Mouse (Mus musculus): ENCODE measurements at regions not wholly inside any gene's neighbourhood (a gene's known extent, or its start where the extent isn't known, plus 50 kb on each side); places are given as distances from the start of the nearest gene placed in this dataset.

DNA sequence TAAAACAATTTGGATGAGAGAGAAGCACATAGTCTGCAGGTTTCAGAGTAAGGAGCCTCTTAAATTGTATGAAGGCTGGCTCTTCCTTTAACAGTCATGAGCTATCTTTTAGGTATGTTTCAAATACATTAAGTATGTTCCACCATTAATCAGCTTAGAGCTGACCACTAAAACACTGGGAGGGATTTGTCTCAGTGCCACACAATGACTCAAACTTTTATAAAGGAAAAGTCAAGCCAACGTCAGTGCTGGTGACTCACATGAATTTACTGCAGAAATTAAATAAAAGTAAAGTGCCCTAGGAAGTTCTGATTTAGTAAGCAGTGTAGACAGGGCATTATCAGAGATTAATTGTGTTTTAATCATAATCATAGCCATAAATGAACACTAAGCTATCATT is 118.6 kb upstream of the Nrp1 start:
- Histone ChIP-seq H3K36me3 (replicated peaks; ENCODE audit: control insufficient read depth, insufficient read depth, low read depth, low read length) (no peaks in the 10 kb centered on the region), H3K27me3 (ENCODE audit: control insufficient read depth, insufficient read depth, low read length) (no peaks in the 10 kb centered on the region), H3K4me3 (ENCODE audit: low read depth, low read length) (no peak overlapping the region), H3K27ac (replicated peaks; ENCODE audit: low read depth, low read length) (no peak overlapping the region), H3K9ac (replicated peaks; ENCODE audit: low read length) (no peak overlapping the region), H3K9me3 (replicated peaks; ENCODE audit: control insufficient read depth, low read length) (no peaks in the 10 kb centered on the region), H3K4me2 (ENCODE audit: low read depth, low read length) (no peak overlapping the region), H3K4me1 (ENCODE audit: control insufficient read depth, insufficient read depth, low read length) (no peaks in the 10 kb centered on the region)
- ATAC-seq (replicated peaks; ENCODE audit: insufficient number of reproducible peaks, low FRiP score, low TSS enrichment, low read depth), result no peak
- DNase-seq (ENCODE audit: low spot score), result no peak
- 74% methylated on average over 1 of the region's 1 CpGs for WGBS

DNA sequence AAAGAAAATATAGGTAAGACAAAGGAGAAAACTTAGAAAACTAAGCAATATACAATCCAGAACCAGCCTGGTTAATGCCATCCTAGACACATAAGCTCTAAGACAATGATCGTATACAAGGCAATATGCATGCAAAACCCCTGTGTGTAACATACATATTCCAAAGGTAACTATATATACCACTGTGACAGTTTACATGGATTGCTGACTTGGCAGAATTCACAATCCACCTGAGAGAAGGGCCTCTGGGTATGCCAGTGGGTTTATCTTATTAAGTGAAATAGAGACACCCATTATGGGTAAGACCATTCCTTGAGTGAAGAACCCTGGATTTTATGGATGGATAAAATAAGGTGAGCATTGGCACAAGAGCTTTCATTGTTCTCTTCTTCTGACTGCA is 117.2 kb upstream of the Nrp1 start:
- WGBS, result 84% methylated on average over 1 of the region's 1 CpGs
- Histone ChIP-seq H3K4me2 (ENCODE audit: low read depth, low read length) (no peak overlapping the region), H3K4me3 (ENCODE audit: low read depth, low read length) (no peak overlapping the region), H3K27me3 (ENCODE audit: control insufficient read depth, insufficient read depth, low read length) (no peaks in the 10 kb centered on the region), H3K36me3 (replicated peaks; ENCODE audit: control insufficient read depth, insufficient read depth, low read depth, low read length) (no peaks in the 10 kb centered on the region), H3K27ac (replicated peaks; ENCODE audit: low read depth, low read length) (no peak overlapping the region), H3K9me3 (replicated peaks; ENCODE audit: control insufficient read depth, low read length) (no peaks in the 10 kb centered on the region), H3K9ac (replicated peaks; ENCODE audit: low read length) (no peak overlapping the region), H3K4me1 (ENCODE audit: control insufficient read depth, insufficient read depth, low read length) (no peaks in the 10 kb centered on the region)
- no peak for DNase-seq (ENCODE audit: low spot score)
- no peak for ATAC-seq (replicated peaks; ENCODE audit: insufficient number of reproducible peaks, low FRiP score, low TSS enrichment, low read depth)

DNA sequence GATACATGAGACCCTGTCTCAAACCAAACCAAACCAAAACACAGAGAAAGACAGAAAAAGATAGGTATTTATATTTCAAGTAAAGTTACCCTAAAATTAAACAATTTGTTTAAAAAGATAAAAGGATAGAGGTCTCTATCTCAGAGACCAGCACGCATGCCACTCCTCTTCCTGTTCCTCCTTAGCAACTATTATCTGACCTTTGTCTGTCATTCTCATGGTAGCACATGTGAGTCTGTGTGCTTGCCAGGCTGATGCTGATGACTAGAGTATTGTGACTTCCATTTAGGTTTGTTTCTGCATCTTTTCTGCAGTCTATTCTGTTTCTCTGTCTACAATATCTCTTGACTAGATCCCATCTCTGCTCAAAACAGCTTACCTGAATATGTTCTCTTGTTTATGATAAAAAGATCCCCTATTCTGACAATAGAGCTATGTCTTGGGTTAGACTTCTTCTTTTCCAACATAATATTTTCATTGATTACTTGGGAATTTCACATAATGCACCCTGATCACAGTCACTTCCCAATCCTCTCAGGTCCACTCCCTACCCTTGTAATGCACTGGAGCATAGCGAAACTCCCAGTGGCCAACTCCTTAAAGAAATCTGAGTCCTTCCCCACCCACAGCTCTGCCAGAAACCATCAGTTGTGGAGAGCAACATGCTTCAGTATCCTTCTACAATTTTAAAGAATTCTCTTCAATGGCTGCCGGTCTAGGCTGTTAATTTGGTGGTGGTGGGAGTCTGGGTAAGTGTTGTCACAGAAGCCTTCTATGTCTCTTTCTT is 115.7 kb upstream of the Nrp1 start:
- no peak for DNase-seq (ENCODE audit: low spot score)
- Histone ChIP-seq H3K9ac (replicated peaks; ENCODE audit: low read length) (no peak overlapping the region), H3K4me3 (ENCODE audit: low read depth, low read length) (no peak overlapping the region), H3K4me1 (ENCODE audit: control insufficient read depth, insufficient read depth, low read length) (no peaks in the 10 kb centered on the region), H3K27ac (replicated peaks; ENCODE audit: low read depth, low read length) (no peak overlapping the region), H3K36me3 (replicated peaks; ENCODE audit: control insufficient read depth, insufficient read depth, low read depth, low read length) (no peaks in the 10 kb centered on the region), H3K9me3 (replicated peaks; ENCODE audit: control insufficient read depth, low read length) (no peaks in the 10 kb centered on the region), H3K27me3 (ENCODE audit: control insufficient read depth, insufficient read depth, low read length) (no peaks in the 10 kb centered on the region), H3K4me2 (ENCODE audit: low read depth, low read length) (no peak overlapping the region)
- 89% methylated on average over 3 of the region's 3 CpGs for WGBS
- no peak for ATAC-seq (replicated peaks; ENCODE audit: insufficient number of reproducible peaks, low FRiP score, low TSS enrichment, low read depth)

DNA sequence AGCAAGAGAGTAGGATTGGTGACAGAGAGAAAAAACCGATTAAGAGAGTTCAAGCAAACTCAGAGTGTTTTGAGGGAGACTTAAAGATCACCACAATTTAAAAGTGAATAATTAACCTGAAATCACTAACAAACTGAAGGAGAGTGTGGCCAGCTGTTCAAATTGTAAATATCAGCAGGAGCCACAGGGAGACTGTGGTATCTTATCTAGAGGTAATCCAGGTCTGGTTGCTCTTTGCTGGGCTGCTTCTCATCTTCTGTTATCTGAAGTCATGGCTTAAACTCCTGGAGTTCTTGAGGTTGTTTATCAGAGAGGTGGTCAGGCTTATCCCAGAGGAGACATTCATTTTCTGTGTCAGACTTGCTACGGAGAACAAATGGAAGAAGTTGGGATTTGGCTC is 106.7 kb upstream of the Nrp1 start:
- Histone ChIP-seq H3K4me1 (ENCODE audit: control insufficient read depth, insufficient read depth, low read length) (no peaks in the 10 kb centered on the region), H3K27ac (replicated peaks; ENCODE audit: low read depth, low read length) (no peak overlapping the region), H3K4me3 (ENCODE audit: low read depth, low read length) (no peak overlapping the region), H3K4me2 (ENCODE audit: low read depth, low read length) (no peak overlapping the region), H3K36me3 (replicated peaks; ENCODE audit: control insufficient read depth, insufficient read depth, low read depth, low read length) (no peaks in the 10 kb centered on the region), H3K9me3 (replicated peaks; ENCODE audit: control insufficient read depth, low read length) (no peaks in the 10 kb centered on the region), H3K27me3 (ENCODE audit: control insufficient read depth, insufficient read depth, low read length) (no peaks in the 10 kb centered on the region), H3K9ac (replicated peaks; ENCODE audit: low read length) (no peak overlapping the region)
- ATAC-seq (replicated peaks; ENCODE audit: insufficient number of reproducible peaks, low FRiP score, low TSS enrichment, low read depth), result no peak
- 72% methylated on average over 2 of the region's 2 CpGs for WGBS
- DNase-seq (ENCODE audit: low spot score), result no peak

DNA sequence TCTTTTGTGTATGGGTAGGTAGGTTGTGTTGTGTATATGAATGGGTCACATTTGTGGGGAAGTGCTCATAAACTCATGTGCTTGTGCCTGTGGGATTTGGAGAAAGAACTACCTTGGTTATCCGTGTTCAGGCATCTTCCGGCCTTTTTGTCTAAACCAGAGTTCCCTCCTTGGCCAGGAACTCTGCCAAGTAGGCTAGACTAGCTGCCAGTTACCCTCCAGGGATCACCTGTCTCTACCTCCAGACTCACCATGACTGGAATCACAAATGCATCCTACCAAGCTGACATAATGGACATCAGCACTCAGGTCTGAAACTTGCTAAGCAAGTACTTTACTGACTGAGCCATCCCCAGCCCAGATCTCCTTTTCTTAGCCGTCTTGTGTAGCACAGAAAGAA is 97.6 kb upstream of the Nrp1 start:
- Histone ChIP-seq H3K9ac (replicated peaks; ENCODE audit: low read length) (no peak overlapping the region), H3K4me1 (ENCODE audit: control insufficient read depth, insufficient read depth, low read length) (no peaks in the 10 kb centered on the region), H3K9me3 (replicated peaks; ENCODE audit: control insufficient read depth, low read length) (no peaks in the 10 kb centered on the region), H3K27ac (replicated peaks; ENCODE audit: low read depth, low read length) (no peak overlapping the region), H3K36me3 (replicated peaks; ENCODE audit: control insufficient read depth, insufficient read depth, low read depth, low read length) (no peaks in the 10 kb centered on the region), H3K27me3 (ENCODE audit: control insufficient read depth, insufficient read depth, low read length) (no peaks in the 10 kb centered on the region), H3K4me3 (ENCODE audit: low read depth, low read length) (no peak overlapping the region), H3K4me2 (ENCODE audit: low read depth, low read length) (no peak overlapping the region)
- DNase-seq (ENCODE audit: low spot score), result no peak
- no peak for ATAC-seq (replicated peaks; ENCODE audit: insufficient number of reproducible peaks, low FRiP score, low TSS enrichment, low read depth)
- WGBS, result 80% methylated on average over 3 of the region's 3 CpGs

DNA sequence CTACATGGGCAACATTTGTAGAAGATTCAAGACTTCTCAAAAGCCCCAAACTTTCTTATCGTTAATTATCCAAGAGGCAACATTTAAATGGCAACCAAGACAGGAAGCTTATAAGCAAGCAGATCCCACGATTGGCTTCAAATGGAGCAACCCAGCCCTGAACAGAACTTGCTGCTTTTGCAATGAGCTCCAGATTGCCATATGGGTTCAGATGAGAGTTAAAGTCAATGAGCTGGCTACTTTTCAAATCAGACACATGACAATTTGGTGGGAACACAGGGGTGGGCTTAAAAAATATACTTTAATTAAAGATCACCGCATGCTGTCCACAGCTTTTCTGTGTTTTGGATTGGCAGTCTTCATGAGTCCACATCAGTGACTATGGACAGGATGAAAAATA is 97.0 kb upstream of the Nrp1 start:
- Histone ChIP-seq H3K4me1 (ENCODE audit: control insufficient read depth, insufficient read depth, low read length) (0 out of 2 replicates have a peak, but pooled peaks cover under 1% of the 10 kb centered on the region), H3K36me3 (replicated peaks; ENCODE audit: control insufficient read depth, insufficient read depth, low read depth, low read length) (no peaks in the 10 kb centered on the region), H3K27me3 (ENCODE audit: control insufficient read depth, insufficient read depth, low read length) (no peaks in the 10 kb centered on the region), H3K27ac (replicated peaks; ENCODE audit: low read depth, low read length) (no peak overlapping the region), H3K9me3 (replicated peaks; ENCODE audit: control insufficient read depth, low read length) (no peaks in the 10 kb centered on the region), H3K4me2 (ENCODE audit: low read depth, low read length) (no peak overlapping the region), H3K4me3 (ENCODE audit: low read depth, low read length) (no peak overlapping the region), H3K9ac (replicated peaks; ENCODE audit: low read length) (no peak overlapping the region)
- no peak for ATAC-seq (replicated peaks; ENCODE audit: insufficient number of reproducible peaks, low FRiP score, low TSS enrichment, low read depth)
- WGBS, result 85% methylated on average over 3 of the region's 3 CpGs
- DNase-seq (ENCODE audit: low spot score), result no peak

DNA sequence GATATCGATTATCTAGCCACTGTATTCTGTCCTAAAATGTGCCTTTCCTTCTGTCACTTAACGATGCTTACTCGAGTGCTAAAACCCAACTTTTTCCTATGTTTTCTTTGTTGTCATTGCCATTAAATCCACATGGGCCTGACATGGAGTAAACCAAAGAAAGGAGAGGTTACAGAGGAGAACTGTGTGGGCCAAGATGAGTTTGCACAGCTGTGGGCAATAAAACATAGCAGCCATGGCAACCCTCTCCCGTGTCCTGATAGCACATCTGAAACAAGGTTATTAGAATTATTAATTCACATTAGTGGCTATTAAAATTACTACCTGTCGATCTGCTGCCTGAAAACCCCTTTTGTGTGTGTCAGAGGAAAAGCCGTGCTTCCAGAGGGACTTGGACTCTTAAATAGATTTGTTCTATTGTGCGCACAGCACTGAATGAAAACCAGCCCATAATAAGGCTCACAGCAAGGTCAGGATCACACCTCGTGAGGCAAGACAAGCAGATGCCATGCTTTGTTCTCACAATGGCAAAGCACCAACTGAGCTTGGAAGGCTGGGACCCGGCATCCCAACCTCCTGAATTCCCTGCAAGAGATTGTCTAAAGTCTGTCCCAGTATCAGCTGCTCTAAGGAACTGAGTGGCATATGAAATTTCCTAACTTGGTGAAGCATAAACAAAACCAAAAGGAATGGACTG is 95.0 kb upstream of the Nrp1 start:
- H3K9me3 ChIP-seq (replicated peaks; ENCODE audit: control insufficient read depth, low read length), result no peaks in the 10 kb centered on the region
- no peak overlapping the region for H3K9ac ChIP-seq (replicated peaks; ENCODE audit: low read length)
- 0 out of 2 replicates have a peak, but pooled peaks have one; percentile 54 for ATAC-seq (replicated peaks; ENCODE audit: insufficient number of reproducible peaks, low FRiP score, low TSS enrichment, low read depth)
- peaks cover 2% of the 10 kb centered on the region; the same call in 1 of the 2 replicates for H3K4me1 ChIP-seq (ENCODE audit: control insufficient read depth, insufficient read depth, low read length)
- H3K36me3 ChIP-seq (replicated peaks; ENCODE audit: control insufficient read depth, insufficient read depth, low read depth, low read length), result no peaks in the 10 kb centered on the region
- no peak overlapping the region for H3K27ac ChIP-seq (replicated peaks; ENCODE audit: low read depth, low read length)
- H3K4me2 ChIP-seq (ENCODE audit: low read depth, low read length), result no peak overlapping the region
- DNase-seq (ENCODE audit: low spot score), result peak; percentile 43
- H3K27me3 ChIP-seq (ENCODE audit: control insufficient read depth, insufficient read depth, low read length), result no peaks in the 10 kb centered on the region
- no peak overlapping the region for H3K4me3 ChIP-seq (ENCODE audit: low read depth, low read length)
- 42% methylated on average over 9 of the region's 9 CpGs for WGBS

DNA sequence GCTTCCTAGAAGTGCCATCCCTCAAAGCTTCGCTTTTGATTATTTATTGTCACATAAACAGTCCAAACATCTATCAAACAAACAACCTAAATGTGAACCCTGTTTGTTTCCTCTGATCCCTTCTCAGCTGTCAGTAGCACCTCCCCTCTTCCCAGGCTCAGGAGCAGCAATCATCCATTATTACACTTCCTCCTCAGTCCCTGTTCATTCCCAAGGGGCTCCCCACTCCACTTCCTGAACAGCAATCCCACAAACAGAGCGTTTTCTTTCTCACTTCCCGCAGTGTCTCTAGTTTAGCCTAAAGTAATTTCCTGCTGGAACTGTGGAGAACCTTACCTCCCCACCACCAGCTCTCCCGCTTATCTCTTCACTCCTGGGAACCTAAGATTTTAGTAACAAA is 91.1 kb upstream of the Nrp1 start:
- no peaks in the 10 kb centered on the region for H3K9me3 ChIP-seq (replicated peaks; ENCODE audit: control insufficient read depth, low read length)
- WGBS, result 31% methylated on average over 4 of the region's 4 CpGs
- DNase-seq (ENCODE audit: low spot score) (peak; percentile 44), ATAC-seq (replicated peaks; ENCODE audit: insufficient number of reproducible peaks, low FRiP score, low TSS enrichment, low read depth) (no peak)
- no peak overlapping the region for H3K27ac ChIP-seq (replicated peaks; ENCODE audit: low read depth, low read length)
- peaks cover 2% of the 10 kb centered on the region; the same call in 1 of the 2 replicates for H3K4me1 ChIP-seq (ENCODE audit: control insufficient read depth, insufficient read depth, low read length)
- no peaks in the 10 kb centered on the region for H3K36me3 ChIP-seq (replicated peaks; ENCODE audit: control insufficient read depth, insufficient read depth, low read depth, low read length)
- H3K4me3 ChIP-seq (ENCODE audit: low read depth, low read length), result no peak overlapping the region
- no peak overlapping the region for H3K4me2 ChIP-seq (ENCODE audit: low read depth, low read length)
- H3K9ac ChIP-seq (replicated peaks; ENCODE audit: low read length), result no peak overlapping the region
- no peaks in the 10 kb centered on the region for H3K27me3 ChIP-seq (ENCODE audit: control insufficient read depth, insufficient read depth, low read length)
